ENCODE assay signal across 9 mouse cellular contexts in the genomic region with DNA sequence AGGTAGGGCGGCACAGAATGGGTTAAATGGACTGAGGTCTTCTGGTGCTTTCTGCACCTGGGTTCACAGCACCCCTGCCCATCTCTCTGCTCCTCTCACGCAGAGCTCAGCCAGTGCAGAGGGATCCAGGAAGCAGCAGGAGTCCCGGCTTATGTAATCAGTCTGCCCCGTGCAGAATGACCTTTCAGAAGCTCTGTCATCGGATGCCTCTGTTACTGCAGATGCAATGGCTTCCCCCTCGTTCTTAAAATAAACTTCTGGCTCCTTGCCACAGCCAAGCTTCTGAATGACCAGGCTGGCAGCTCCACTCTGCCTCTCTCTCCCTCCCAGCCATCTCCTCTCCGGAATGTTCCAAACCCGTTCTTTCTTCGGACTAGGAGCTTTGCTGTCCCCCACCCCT.
DNase-seq lines count a peak whose midpoint lies in the region; ATAC-seq lines count a peak whose summit lies in the region.
"Had no signal": no experiment of that assay in that cellular context is flagged by ENCODE, and none has a peak within 500 bp of the region (broad histone marks: within the 10 kb centered on the region; RNA-seq: fewer than 3 reads in every experiment).

No protein-coding gene starts in this region.

- H3K9ac ChIP-seq in hindbrain, embryonic 13.5 days: 0 out of 2 replicates have a peak overlapping the region, but pooled peaks have one; percentile 0

- no peak overlapping the region for H3K4me2 ChIP-seq in hindbrain, embryonic 13.5 days

- peak overlapping the region; percentile 6 for H3K27ac ChIP-seq in hindbrain, embryonic 13.5 days

- no peak overlapping the region for H3K4me3 ChIP-seq in hindbrain, embryonic 13.5 days

- no peaks in the 10 kb centered on the region for H3K9me3 ChIP-seq in hindbrain, embryonic 13.5 days

- WGBS in hindbrain, embryonic 13.5 days: 20% methylated on average over 9 of the region's 9 CpGs

- peaks cover 91% of the 10 kb centered on the region for H3K4me1 ChIP-seq in hindbrain, embryonic 13.5 days (replicated peaks)

- H3K36me3 ChIP-seq in hindbrain, embryonic 13.5 days: no peaks in the 10 kb centered on the region
- H3K36me3 ChIP-seq: G1E had no signal

- 0 out of 2 replicates have a peak, but pooled peaks have one; percentile 21 for ATAC-seq in hindbrain, embryonic 13.5 days (ENCODE audit: low FRiP score)

- no peaks in the 10 kb centered on the region for H3K27me3 ChIP-seq in hindbrain, embryonic 13.5 days

- DNase-seq in R1 (ENCODE audit: low read depth, low spot score) (peak; percentile 18), adipocyte (ENCODE audit: low spot score) (no peak)
- DNase-seq in cerebellum, postnatal 14 days: peak; percentile 84 to 85
- peak; percentile 59 to 75 for DNase-seq in gastrocnemius, adult 8-10 months (ENCODE audit: low spot score in 2 of 2)
- DNase-seq in layer of hippocampus, postnatal 14 days (ENCODE audit: low spot score in 2 of 2): peak; percentile 46 to 59
- DNase-seq in lung, postnatal 10 days: peak; percentile 87
- peak; percentile 75 to 84 for DNase-seq in right cerebral cortex, postnatal 10 days (ENCODE audit: low spot score in 2 of 2)
